Mouse (Mus musculus): Measurements from ENCODE around the gene Eps8.
"Not testable (repeated sequence)": the region's sequence is repeated elsewhere in the genome, so short reads cannot be mapped to it uniquely, and the experiment has no call there.

Eps8 gene

GRCm38 (mm10) chr6:137469541-137469940, 185.1 kb downstream of the Eps8 start:
- DNase-seq, result no peak

GRCm38 (mm10) chr6:137467696-137468095, 187.0 kb downstream of the Eps8 start:
- DNase-seq, result no peak

GRCm38 (mm10) chr6:137466256-137466655, 188.4 kb downstream of the Eps8 start:
- no peak for DNase-seq

GRCm38 (mm10) chr6:137465253-137465652, 189.4 kb downstream of the Eps8 start:
- no peak for DNase-seq

- DNase-seq, result no peak
These were observed 190.9 kb downstream of the Eps8 start for GRCm38 (mm10) chr6:137463771-137464170.

- no peak for DNase-seq
These were observed 196.5 kb downstream of the Eps8 start for GRCm38 (mm10) chr6:137458136-137458535.

- no peak for DNase-seq
These were observed 197.5 kb downstream of the Eps8 start for GRCm38 (mm10) chr6:137457210-137457609.

GRCm38 (mm10) chr6:137456064-137456463, 198.6 kb downstream of the Eps8 start:
- no peak for DNase-seq

GRCm38 (mm10) chr6:137455537-137456041, 199.1 kb downstream of the Eps8 start:
- no peak for DNase-seq

GRCm38 (mm10) chr6:137446116-137446515, 208.6 kb downstream of the Eps8 start:
- not testable (repeated sequence) for DNase-seq

GRCm38 (mm10) chr6:137443089-137443488, 211.6 kb downstream of the Eps8 start:
- no peak for DNase-seq

GRCm38 (mm10) chr6:137440559-137441486, 213.9 kb downstream of the Eps8 start:
- no peak for DNase-seq

- no peak for DNase-seq
These were observed 216.6 kb downstream of the Eps8 start for GRCm38 (mm10) chr6:137437902-137438580.

GRCm38 (mm10) chr6:137437486-137437885, 217.2 kb downstream of the Eps8 start:
- no peak for DNase-seq

- no peak for DNase-seq
These were observed 221.0 kb downstream of the Eps8 start for GRCm38 (mm10) chr6:137433521-137434137.

Data from thymus, postnatal 36 days (tissue).